20 mouse cellular contexts compared by ENCODE assay signal in the genomic region with DNA sequence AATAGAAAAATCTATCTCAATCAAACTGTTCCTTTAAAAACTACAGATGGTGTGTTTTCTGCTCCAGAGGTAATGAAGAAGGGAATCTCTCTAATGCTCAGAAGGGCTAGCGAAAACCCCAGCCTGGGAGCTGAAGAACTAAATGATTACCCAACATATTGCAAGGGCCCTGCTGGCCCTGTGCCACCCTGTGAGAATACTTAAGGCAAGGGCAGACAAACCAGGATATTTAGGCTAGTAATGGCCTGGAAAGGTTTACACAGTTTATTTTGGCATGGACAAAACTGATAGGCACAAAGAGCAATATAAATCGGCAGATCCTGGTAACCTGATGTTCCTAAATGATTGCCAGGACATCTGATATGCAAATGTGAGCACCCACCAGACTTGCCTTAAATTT.
DNase-seq lines count a peak whose midpoint lies in the region; ATAC-seq and TF ChIP-seq lines count a peak whose summit lies in the region.
"Had no signal": no experiment of that assay in that cellular context is flagged by ENCODE, and none has a peak within 500 bp of the region (broad histone marks: within the 10 kb centered on the region; RNA-seq: fewer than 3 reads in every experiment).

No protein-coding gene starts in this region.

- H3K9me3 ChIP-seq in lung, postnatal 0 days (ENCODE audit: low read length): no peaks in the 10 kb centered on the region
- H3K9me3 ChIP-seq: liver, embryonic 13.5 days had no signal

- no peak overlapping the region for H3K9ac ChIP-seq in lung, postnatal 0 days (replicated peaks; ENCODE audit: low read depth)
- H3K9ac ChIP-seq: liver, embryonic 13.5 days had no signal

- no peak overlapping the region for H3K4me2 ChIP-seq in lung, postnatal 0 days (replicated peaks; ENCODE audit: low read depth, low read length)
- H3K4me2 ChIP-seq: heart, embryonic 11.5 days; liver, embryonic 13.5 days had no signal

- no peaks in the 10 kb centered on the region for H3K4me1 ChIP-seq in lung, postnatal 0 days (ENCODE audit: insufficient read depth, low read depth, low read length)
- H3K4me1 ChIP-seq: liver, embryonic 13.5 days; midbrain, embryonic 10.5 days had no signal

- peak; percentile 17 for DNase-seq in left cerebral cortex, postnatal 4 days
- DNase-seq in left cerebral cortex, postnatal 14 days (ENCODE audit: low spot score in 2 of 2): no peak
- DNase-seq in adrenal gland, postnatal 36 days: peak; percentile 39 to 45
- DNase-seq in lung, postnatal 0 days (ENCODE audit: low spot score): peak; percentile 59
- no peak for DNase-seq in kidney, postnatal 25 days
- DNase-seq in kidney, postnatal 14 days: no peak
- DNase-seq in testis, postnatal 14 days (ENCODE audit: low spot score): no peak
- DNase-seq: cerebellum, adult 11 months; embryo, embryonic 11 days; heart, postnatal 10 days; kidney, adult 11 months; liver, embryonic 13.5 days; right cerebral cortex, postnatal 25 days; thymus, adult 18-20 months had no signal

- 54% methylated on average over 2 of the region's 2 CpGs for WGBS in lung, postnatal 0 days

- H3K27me3 ChIP-seq in lung, postnatal 0 days (replicated peaks; ENCODE audit: insufficient read depth, low read length): no peaks in the 10 kb centered on the region
- H3K27me3 ChIP-seq: liver, embryonic 13.5 days had no signal

- ATAC-seq in lung, postnatal 0 days: no peak; the same call in 1 of the 2 replicates
- ATAC-seq: Patski had no signal

- intact Hi-C loops in left cerebral cortex, postnatal 4 days (cut with DNase I): no loop called here
- intact Hi-C loops in left cerebral cortex, postnatal 14 days (cut with DNase I): no loop called here

- TF ChIP-seq EP300 in lung, postnatal 0 days (IDR thresholded peaks at IDR 0.05): no peak

- no peak overlapping the region for H3K27ac ChIP-seq in lung, postnatal 0 days (ENCODE audit: low read length)
- H3K27ac ChIP-seq: kidney, postnatal 0 days; layer of hippocampus, adult 2 months; liver, embryonic 13.5 days; macrophage; midbrain, embryonic 10.5 days had no signal

- H3K36me3 ChIP-seq in lung, postnatal 0 days (ENCODE audit: insufficient read depth, low read length): no peaks in the 10 kb centered on the region
- H3K36me3 ChIP-seq: liver, embryonic 13.5 days; midbrain, embryonic 10.5 days had no signal

- no peak for TF ChIP-seq CTCF in lung, postnatal 0 days (IDR thresholded peaks at IDR 0.05)

- H3K4me3 ChIP-seq in lung, postnatal 0 days (ENCODE audit: low read depth, low read length): no peak overlapping the region
- H3K4me3 ChIP-seq: layer of hippocampus, adult 2 months; liver, embryonic 13.5 days; midbrain, embryonic 10.5 days had no signal

Comparison
In these comparisons a context has a peak if more than half of its experiments do, and no peak if none do; other contexts are left out.
1. DNase-seq: peak in left cerebral cortex, postnatal 4 days (single experiment), adrenal gland, postnatal 36 days (2 of 2) and lung, postnatal 0 days (single experiment); none in left cerebral cortex, postnatal 14 days (0 of 2), kidney, postnatal 25 days (0 of 2), kidney, postnatal 14 days (single experiment) and testis, postnatal 14 days (single experiment).